Mouse (Mus musculus) heart, postnatal 0 days (tissue): Measurements from ENCODE around the gene Nop16. TPM values are rescaled to one million over a fixed set of nuclear protein-coding genes. Genes with fewer than 3 reads are reported as not detected.
A peak's percentile ranks its signal among the peaks of the same experiment; 100 is the strongest.

Experiments
- ATAC-seq: fragments of 200-750 bp; cut with Nextera tagmentation; 2 replicates; pipeline ENCODE4 v1.8.0; 2017; ENCODE audit warnings: low read depth, moderate number of reproducible peaks, moderate library complexity; ENCODE audit not compliant: insufficient read depth
- DNase-seq: peaks from one replicate; pipeline ENCODE4 v3.0.0-alpha.2; 2016; ENCODE audit warnings: low spot score
- H3K27ac ChIP-seq: fragments of 300-500 bp; sonication (generic); 2 replicates; pipeline ENCODE4 v1.5.1; 2014; ENCODE audit warnings: low read depth, mild to moderate bottlenecking
- H3K27me3 ChIP-seq: fragments of 300-500 bp; sonication (generic); 2 replicates; pipeline ENCODE4 v1.6.1; 2014; ENCODE audit warnings: low read length, mixed read lengths; ENCODE audit not compliant: control insufficient read depth, insufficient read depth
- H3K36me3 ChIP-seq: fragments of 300-500 bp; sonication (generic); replicated peaks from 2 replicates; pipeline ENCODE4 v1.6.1; 2014; ENCODE audit warnings: low read length, mixed read lengths; ENCODE audit not compliant: control insufficient read depth, insufficient read depth
- H3K4me1 ChIP-seq: fragments of 300-500 bp; sonication (generic); 2 replicates; pipeline ENCODE4 v1.6.1; 2014; ENCODE audit warnings: antibody characterized with exemption; ENCODE audit not compliant: control insufficient read depth, insufficient read depth
- H3K4me2 ChIP-seq: fragments of 300-500 bp; sonication (generic); 2 replicates; pipeline ENCODE4 v1.6.1; 2014; ENCODE audit warnings: low read depth, mild to moderate bottlenecking, low read length, moderate library complexity
- H3K4me3 ChIP-seq: fragments of 300-500 bp; sonication (generic); 2 replicates; pipeline ENCODE4 v1.5.1; 2014; ENCODE audit warnings: low read depth, low read length
- H3K9ac ChIP-seq: fragments of 300-500 bp; sonication (generic); replicated peaks from 2 replicates; pipeline ENCODE4 v1.6.1; 2014; ENCODE audit warnings: low read depth, low read length, mixed read lengths
- H3K9me3 ChIP-seq: fragments of 300-500 bp; sonication (generic); replicated peaks from 2 replicates; pipeline ENCODE4 v1.6.1; 2016; ENCODE audit warnings: low read length; ENCODE audit not compliant: control insufficient read depth
- CTCF ChIP-seq: IDR thresholded peaks from 2 replicates; pipeline ENCODE4 v1.5.1; 2016; ENCODE audit warnings: antibody characterized with exemption, control low read depth, low read depth
- EP300 ChIP-seq: IDR thresholded peaks from 2 replicates; pipeline ENCODE4 v1.6.1; 2016; ENCODE audit warnings: antibody characterized with exemption, low read depth
- WGBS: fragments of 180-500 bp; shearing (Covaris S2); extraction: QIAGEN DNeasy Blood & Tissue Kit; methylation state at CpG from one replicate; pipeline ENCODE4 v1.1.7; 2014; 5-methylcytosine and 5-hydroxymethylcytosine counted together
- polyA plus RNA-seq: library from polyadenylated mRNA; unstranded; fragments of >200 nt; fragmentation: Nextera tagmentation; extraction: Ambion mirVana; gene quantifications from 2 replicates; pipeline ENCODE4 v1.2.1, GENCODE M21; 2015
- total RNA-seq: library from RNA; depleted of rRNA; stranded (reverse); fragments of >200 nt; gene quantifications from 2 replicates; pipeline ENCODE4 v1.2.3, GENCODE M21; 2014; ENCODE audit warnings: low replicate concordance

Gene Nop16
- total and polyA plus RNA-seq, 2 experiments from 2014 or later: 12.1 to 30.0 TPM

- DNase-seq: no peak
- 13% methylated on average over 13 of the region's 13 CpGs for WGBS
Observed at GRCm38 (mm10) chr13:54610613-54610971, 20.7 kb upstream of the Nop16 start.

GRCm38 (mm10) chr13:54609301-54609700 is 19.4 kb upstream of the Nop16 start:
- no peak for TF ChIP-seq CTCF
- no peak for TF ChIP-seq EP300
- Histone ChIP-seq H3K36me3 (peaks cover 12% of the 10 kb centered on the region; the same call in 1 of the 2 replicates), H3K4me3 (no peak overlapping the region), H3K4me2 (peak overlapping the region; percentile 7), H3K9ac (no peak overlapping the region), H3K27ac (peak overlapping the region; percentile 22; the same call in 1 of the 2 replicates), H3K27me3 (no peaks in the 10 kb centered on the region), H3K4me1 (no peaks in the 10 kb centered on the region), H3K9me3 (no peaks in the 10 kb centered on the region)
- ATAC-seq: no peak
- no peak for DNase-seq
- WGBS: 14% methylated on average over 1 of the region's 1 CpGs

More at GRCm38 (mm10) chr13:54610613-54610971, 20.7 kb upstream of the Nop16 start:
- Histone ChIP-seq H3K4me3 (peak overlapping the region; percentile 67), H3K36me3 (peaks cover 5% of the 10 kb centered on the region; the same call in 1 of the 2 replicates), H3K4me2 (peak overlapping the region; percentile 88), H3K9me3 (no peaks in the 10 kb centered on the region), H3K27ac (peak overlapping the region; percentile 74), H3K9ac (peak overlapping the region; percentile 78), H3K4me1 (no peaks in the 10 kb centered on the region), H3K27me3 (no peaks in the 10 kb centered on the region)
- no peak for TF ChIP-seq CTCF
- TF ChIP-seq EP300: no peak
- ATAC-seq: peak; percentile 18

- Histone ChIP-seq H3K36me3 (peaks cover 13% of the 10 kb centered on the region; the same call in 1 of the 2 replicates), H3K9me3 (no peaks in the 10 kb centered on the region), H3K27me3 (no peaks in the 10 kb centered on the region), H3K4me2 (peak overlapping the region; percentile 7), H3K4me1 (no peaks in the 10 kb centered on the region), H3K27ac (peak overlapping the region; percentile 22), H3K9ac (no peak overlapping the region; the same call in 1 of the 2 replicates), H3K4me3 (no peak overlapping the region)
- DNase-seq (no peak), ATAC-seq (no peak)
- TF ChIP-seq EP300 (no peak), CTCF (no peak)
- WGBS: 33% methylated on average over 8 of the region's 8 CpGs
Observed at GRCm38 (mm10) chr13:54608666-54609065, 18.8 kb upstream of the Nop16 start.

- Histone ChIP-seq H3K27ac (no peak overlapping the region), H3K4me1 (no peaks in the 10 kb centered on the region), H3K9me3 (no peaks in the 10 kb centered on the region), H3K36me3 (peaks cover 18% of the 10 kb centered on the region; the same call in 1 of the 2 replicates), H3K4me3 (no peak overlapping the region), H3K4me2 (no peak overlapping the region), H3K9ac (no peak overlapping the region), H3K27me3 (no peaks in the 10 kb centered on the region)
- no peak for DNase-seq
- no peak for TF ChIP-seq EP300
- TF ChIP-seq CTCF: no peak
- no peak for ATAC-seq
- WGBS: 81% methylated on average over 3 of the region's 3 CpGs
Observed at GRCm38 (mm10) chr13:54608002-54608401, 18.1 kb upstream of the Nop16 start.

- DNase-seq (no peak), ATAC-seq (no peak)
- H3K4me2 ChIP-seq: no peak overlapping the region
- H3K4me1 ChIP-seq: no peaks in the 10 kb centered on the region
- no peak overlapping the region for H3K27ac ChIP-seq
- H3K27me3 ChIP-seq: no peaks in the 10 kb centered on the region
- TF ChIP-seq CTCF (no peak), EP300 (no peak)
- no peak overlapping the region for H3K9ac ChIP-seq
- WGBS: 56% methylated on average over 5 of the region's 5 CpGs
- no peaks in the 10 kb centered on the region for H3K9me3 ChIP-seq
- no peak overlapping the region for H3K4me3 ChIP-seq
- H3K36me3 ChIP-seq: peaks cover 18% of the 10 kb centered on the region; the same call in 1 of the 2 replicates
Observed at GRCm38 (mm10) chr13:54607204-54607603, 17.3 kb upstream of the Nop16 start.

- whole genome bisulfite sequencing: 71% methylated on average over 5 of the region's 5 CpGs
- H3K4me2 ChIP-seq: no peak overlapping the region
- DNase-seq (no peak), ATAC-seq (no peak)
- H3K9me3 ChIP-seq: no peaks in the 10 kb centered on the region
- H3K27ac ChIP-seq: 0 out of 2 replicates have a peak overlapping the region, but pooled peaks have one; percentile 28
- no peak overlapping the region for H3K4me3 ChIP-seq
- H3K9ac ChIP-seq: no peak overlapping the region
- peaks cover 18% of the 10 kb centered on the region; the same call in 1 of the 2 replicates for H3K36me3 ChIP-seq
- H3K4me1 ChIP-seq: no peaks in the 10 kb centered on the region
- no peak for TF ChIP-seq CTCF
- no peak for TF ChIP-seq EP300
- no peaks in the 10 kb centered on the region for H3K27me3 ChIP-seq
Observed at GRCm38 (mm10) chr13:54605426-54605825, 15.5 kb upstream of the Nop16 start.
